Mouse (Mus musculus): ENCODE results near the gene Olfr1126. TPM values are rescaled to one million over a fixed set of nuclear protein-coding genes. Genes with fewer than 3 reads are reported as not detected.
"Not testable (repeated sequence)": the region's sequence is repeated elsewhere in the genome, so short reads cannot be mapped to it uniquely, and the experiment has no call there.

The Olfr1126 gene
- total RNA-seq (2022), result not detected

- DNase-seq, result no peak
Measured at GRCm38 (mm10) chr2:87453662-87454061, at the start of gene Olfr1126. Gene Olfr1126, plus strand, starts transcription at chr2:87453962.

GRCm38 (mm10) chr2:87416335-87416734 lies 37.4 kb upstream of the Olfr1126 start, which contains the start of gene Olfr1123:
Gene Olfr1123, plus strand, starts transcription at chr2:87416635.
- DNase-seq, result no peak

- DNase-seq, result no peak
Measured at GRCm38 (mm10) chr2:87429975-87430374, 23.8 kb upstream of the Olfr1126 start, which contains the start of gene Olfr1124. Gene Olfr1124, plus strand, starts transcription at chr2:87430275.

GRCm38 (mm10) chr2:87437731-87438130 lies 16.0 kb upstream of the Olfr1126 start:
- DNase-seq, result no peak

- no peak for DNase-seq
Measured at GRCm38 (mm10) chr2:87461769-87462168, 8.0 kb downstream of the Olfr1126 start.

- no peak for DNase-seq
Measured at GRCm38 (mm10) chr2:87480207-87480606, 26.4 kb downstream of the Olfr1126 start.

- DNase-seq, result no peak
Measured at GRCm38 (mm10) chr2:87481158-87481557, 27.4 kb downstream of the Olfr1126 start.

- no peak for DNase-seq
Measured at GRCm38 (mm10) chr2:87482276-87482675, 28.5 kb downstream of the Olfr1126 start.

- DNase-seq, result not testable (repeated sequence)
Measured at GRCm38 (mm10) chr2:87496993-87497392, 43.2 kb downstream of the Olfr1126 start, which contains the start of gene Pramel7. Gene Pramel7, minus strand, starts transcription at chr2:87497093.

- no peak for DNase-seq
Measured at GRCm38 (mm10) chr2:87506265-87506664, 52.5 kb downstream of the Olfr1126 start, which contains the start of gene Pramel6. Gene Pramel6, plus strand, starts transcription at chr2:87506565.

Other genes with a start within 250 kb of the Olfr1126 start
- gene Olfr1113, start 245.0 kb upstream of the Olfr1126 start, total RNA-seq (2022), result not detected
- not detected for gene Olfr1115, start 205.9 kb upstream of the Olfr1126 start, total RNA-seq (2022)
- not detected for gene Olfr1116, start 186.4 kb upstream of the Olfr1126 start, total RNA-seq (2022)
- not detected for gene Olfr1118, start 146.4 kb upstream of the Olfr1126 start, total RNA-seq (2022)
- gene Olfr1120, start 99.1 kb upstream of the Olfr1126 start, total RNA-seq (2022), result not detected
- not detected for gene Olfr1121, start 84.1 kb upstream of the Olfr1126 start, total RNA-seq (2022)
- under 1 TPM in 1 of 4 experiments, not detected in 3; 0.12 TPM for gene Olfr1122, start 68.1 kb upstream of the Olfr1126 start, total RNA-seq (2022)
- gene Olfr1123, start 37.3 kb upstream of the Olfr1126 start, total RNA-seq (2022), result not detected
- gene Olfr1124, start 23.7 kb upstream of the Olfr1126 start, total RNA-seq (2022), result not detected
- gene Pramel7, start 43.1 kb downstream of the Olfr1126 start, total RNA-seq (2022), result not detected
- not detected for gene Pramel6, start 52.6 kb downstream of the Olfr1126 start, total RNA-seq (2022)
- not detected for gene Olfr153, start 77.8 kb downstream of the Olfr1126 start, total RNA-seq (2022)
- not detected for gene Olfr1128, start 91.6 kb downstream of the Olfr1126 start, total RNA-seq (2022)
- not detected for gene Olfr1129, start 119.9 kb downstream of the Olfr1126 start, total RNA-seq (2022)
- not detected for gene Olfr1130, start 152.2 kb downstream of the Olfr1126 start, total RNA-seq (2022)
- not detected for gene Olfr1131, start 173.1 kb downstream of the Olfr1126 start, total RNA-seq (2022)
- not detected for gene Olfr1132, start 183.6 kb downstream of the Olfr1126 start, total RNA-seq (2022)
- not detected for gene Olfr1133, start 193.4 kb downstream of the Olfr1126 start, total RNA-seq (2022)
- gene Olfr1134, start 204.5 kb downstream of the Olfr1126 start, total RNA-seq (2022), result not detected
- not detected for gene Olfr1135, start 219.7 kb downstream of the Olfr1126 start, total RNA-seq (2022)
- not detected for gene Olfr1136, start 240.0 kb downstream of the Olfr1126 start, total RNA-seq (2022)